Mouse (Mus musculus): ENCODE measurements around the gene Kctd8. TPM values are rescaled to one million over a fixed set of nuclear protein-coding genes. Genes with fewer than 3 reads are reported as not detected.

Kctd8 gene
- polyA plus RNA-seq, 1 experiment from 2014 or later, result 25.4 TPM

Small RNA genes lying within 50 kb of the gene (microRNA-seq; reads per million reads assigned to microRNA genes)
- gene Gm24368, result not detected

Other genes with a start within 250 kb of the Kctd8 start
- gene Yipf7, start 201.0 kb upstream of the Kctd8 start, polyA plus RNA-seq (2014; fragmentation: Nextera tagmentation; extraction: Ambion mirVana), result not detected in 2 replicates
- gene Guf1, start 215.2 kb upstream of the Kctd8 start, polyA plus RNA-seq (2014; fragmentation: Nextera tagmentation; extraction: Ambion mirVana), result 45.0 and 50.3 TPM in 2 replicates